Mouse (Mus musculus) Muller cell, postnatal 12 days (primary cell): ENCODE results near the gene Krtap17-1.
A peak's percentile ranks its signal among the peaks of the same experiment; 100 is the strongest.

Source experiments
- DNase-seq: peaks from one replicate; pipeline ENCODE4 v3.0.0-alpha.2; 2015; ENCODE audit errors: inconsistent ontology term

Gene Krtap17-1

GRCm38 (mm10) chr11:99965961-99966360, 27.8 kb downstream of the Krtap17-1 start:
- DNase-seq, result peak; percentile 51

- no peak for DNase-seq
Observed at GRCm38 (mm10) chr11:99964213-99964612, 29.6 kb downstream of the Krtap17-1 start.

- DNase-seq, result no peak
Observed at GRCm38 (mm10) chr11:99948175-99948574, 45.6 kb downstream of the Krtap17-1 start, which contains the start of gene Krtap9-5. Gene Krtap9-5 (plus strand): TSS chr11:99948475.
